Mouse (Mus musculus): ENCODE measurements around the gene Grn. TPM values are rescaled to one million over a fixed set of nuclear protein-coding genes. Genes with fewer than 3 reads are reported as not detected.
"Not testable (repeated sequence)": the region's sequence is repeated elsewhere in the genome, so short reads cannot be mapped to it uniquely, and the experiment has no call there.

Gene Grn
- 44.9 and 45.2 TPM in 2 replicates for total RNA-seq (2017)

GRCm38 (mm10) chr11:102430121-102431017, at the start of gene Grn:
Gene Grn (plus strand): TSS chr11:102430315.
- ATAC-seq (ENCODE audit: extremely low read depth, insufficient number of reproducible peaks, low FRiP score, poor library complexity, severe bottlenecking) = peak; percentile 53

GRCm38 (mm10) chr11:102381341-102382100, 48.6 kb upstream of the Grn start:
- ATAC-seq (ENCODE audit: extremely low read depth, insufficient number of reproducible peaks, low FRiP score, poor library complexity, severe bottlenecking) = no peak

- ATAC-seq (ENCODE audit: extremely low read depth, insufficient number of reproducible peaks, low FRiP score, poor library complexity, severe bottlenecking) = no peak
Observed at GRCm38 (mm10) chr11:102382794-102383193, 47.3 kb upstream of the Grn start.

- ATAC-seq (ENCODE audit: extremely low read depth, insufficient number of reproducible peaks, low FRiP score, poor library complexity, severe bottlenecking) = no peak
Observed at GRCm38 (mm10) chr11:102383365-102384136, 46.6 kb upstream of the Grn start.

GRCm38 (mm10) chr11:102384418-102384817, 45.7 kb upstream of the Grn start:
- no peak for ATAC-seq (ENCODE audit: extremely low read depth, insufficient number of reproducible peaks, low FRiP score, poor library complexity, severe bottlenecking)

- ATAC-seq (ENCODE audit: extremely low read depth, insufficient number of reproducible peaks, low FRiP score, poor library complexity, severe bottlenecking) = no peak
Observed at GRCm38 (mm10) chr11:102385075-102385474, 45.0 kb upstream of the Grn start.

- no peak for ATAC-seq (ENCODE audit: extremely low read depth, insufficient number of reproducible peaks, low FRiP score, poor library complexity, severe bottlenecking)
Observed at GRCm38 (mm10) chr11:102386121-102386520, 44.0 kb upstream of the Grn start.

GRCm38 (mm10) chr11:102389436-102389835, 40.7 kb upstream of the Grn start:
- ATAC-seq (ENCODE audit: extremely low read depth, insufficient number of reproducible peaks, low FRiP score, poor library complexity, severe bottlenecking) = not testable (repeated sequence)

GRCm38 (mm10) chr11:102392441-102393237, 37.5 kb upstream of the Grn start:
- ATAC-seq (ENCODE audit: extremely low read depth, insufficient number of reproducible peaks, low FRiP score, poor library complexity, severe bottlenecking) = no peak

GRCm38 (mm10) chr11:102393238-102393634, 36.9 kb upstream of the Grn start, which contains the start of gene Rundc3a:
Gene Rundc3a (plus strand): TSS chr11:102393403.
- peak; percentile 25; the same call in 1 of the 2 replicates for ATAC-seq (ENCODE audit: extremely low read depth, insufficient number of reproducible peaks, low FRiP score, poor library complexity, severe bottlenecking)

GRCm38 (mm10) chr11:102393719-102394420, 36.2 kb upstream of the Grn start:
- no peak for ATAC-seq (ENCODE audit: extremely low read depth, insufficient number of reproducible peaks, low FRiP score, poor library complexity, severe bottlenecking)

GRCm38 (mm10) chr11:102394421-102395124, 35.5 kb upstream of the Grn start:
- ATAC-seq (ENCODE audit: extremely low read depth, insufficient number of reproducible peaks, low FRiP score, poor library complexity, severe bottlenecking) = no peak

GRCm38 (mm10) chr11:102395250-102395649, 34.9 kb upstream of the Grn start:
- ATAC-seq (ENCODE audit: extremely low read depth, insufficient number of reproducible peaks, low FRiP score, poor library complexity, severe bottlenecking) = no peak

GRCm38 (mm10) chr11:102396263-102396662, 33.9 kb upstream of the Grn start:
- ATAC-seq (ENCODE audit: extremely low read depth, insufficient number of reproducible peaks, low FRiP score, poor library complexity, severe bottlenecking) = no peak

GRCm38 (mm10) chr11:102396671-102397141, 33.4 kb upstream of the Grn start:
- ATAC-seq (ENCODE audit: extremely low read depth, insufficient number of reproducible peaks, low FRiP score, poor library complexity, severe bottlenecking) = no peak

- ATAC-seq (ENCODE audit: extremely low read depth, insufficient number of reproducible peaks, low FRiP score, poor library complexity, severe bottlenecking) = no peak
Observed at GRCm38 (mm10) chr11:102398007-102398825, 31.9 kb upstream of the Grn start.

All from neutrophil, adult 5-6 weeks (primary cell).